Mouse (Mus musculus) midbrain, embryonic 10.5 days (tissue): ENCODE data around the gene Retreg2. TPM values are rescaled to one million over a fixed set of nuclear protein-coding genes. Genes with fewer than 3 reads are reported as not detected.

Experiments
- DNase-seq: peaks from one replicate; pipeline ENCODE4 v3.0.0-alpha.2; 2017; ENCODE audit warnings: low spot score
- H3K27ac ChIP-seq: fragments of 300-500 bp; sonication (generic); replicated peaks from 2 replicates; pipeline ENCODE4 v1.5.1; 2016; ENCODE audit warnings: mild to moderate bottlenecking
- H3K27me3 ChIP-seq: fragments of 300-500 bp; sonication (generic); 2 replicates; pipeline ENCODE4 v1.6.1; 2016; ENCODE audit warnings: low read depth, mild to moderate bottlenecking; ENCODE audit not compliant: poor library complexity, severe bottlenecking
- H3K36me3 ChIP-seq: fragments of 300-500 bp; sonication (generic); 2 replicates; pipeline ENCODE4 v1.6.1; 2016; ENCODE audit warnings: mild to moderate bottlenecking, moderate library complexity
- H3K4me1 ChIP-seq: fragments of 300-500 bp; sonication (generic); 2 replicates; pipeline ENCODE4 v1.6.1; 2016
- H3K4me3 ChIP-seq: fragments of 300-500 bp; sonication (generic); 2 replicates; pipeline ENCODE4 v1.5.1; 2016; ENCODE audit warnings: mild to moderate bottlenecking, moderate library complexity
- H3K9me3 ChIP-seq: fragments of 300-500 bp; sonication (generic); replicated peaks from 2 replicates; pipeline ENCODE4 v1.6.1; 2016; ENCODE audit warnings: mild to moderate bottlenecking
- WGBS: fragments of 180-500 bp; shearing (Covaris S2); methylation state at CpG from one replicate; pipeline ENCODE4 v1.1.7; 2016; 5-methylcytosine and 5-hydroxymethylcytosine counted together
- polyA plus RNA-seq: library from polyadenylated mRNA; unstranded; fragments of >200 nt; fragmentation: Nextera tagmentation; extraction: Ambion mirVana; gene quantifications from 2 replicates; pipeline ENCODE4 v1.2.1, GENCODE M21; 2016

Retreg2 gene
- polyA plus RNA-seq = 44.1 and 55.4 TPM in 2 replicates

GRCm38 (mm10) chr1:75142301-75143261 is at the start of gene Retreg2, which contains the start of gene Cnppd1:
Gene Retreg2, plus strand, starts transcription at chr1:75142778.
Gene Cnppd1, minus strand, starts transcription at chr1:75142711.
- peaks cover 59% of the 10 kb centered on the region for H3K36me3 ChIP-seq
- under 1% methylated on average over 91 of the region's 91 CpGs for WGBS
- peak; percentile 97 for DNase-seq

GRCm38 (mm10) chr1:75122211-75122610 is 20.4 kb upstream of the Retreg2 start:
- H3K36me3 ChIP-seq = no peaks in the 10 kb centered on the region

More at GRCm38 (mm10) chr1:75142301-75143261, at the start of gene Retreg2, which contains the start of gene Cnppd1:
- peak within 1 kb of the TSS; percentile 86 for H3K4me3 ChIP-seq
- H3K27me3 ChIP-seq = no peaks in the 10 kb centered on the region
- no peaks in the 10 kb centered on the region for H3K9me3 ChIP-seq
- H3K27ac ChIP-seq = peak within 1 kb of the TSS; percentile 97
- peaks cover 42% of the 10 kb centered on the region for H3K4me1 ChIP-seq

GRCm38 (mm10) chr1:75124346-75125321 is 17.9 kb upstream of the Retreg2 start, which contains the start of gene Nhej1:
Gene Nhej1, minus strand, starts transcription at chr1:75125200.
- Histone ChIP-seq H3K27me3 (no peaks in the 10 kb centered on the region), H3K36me3 (no peaks in the 10 kb centered on the region), H3K4me1 (peaks cover 16% of the 10 kb centered on the region), H3K27ac (peak within 1 kb of the TSS; percentile 93), H3K9me3 (no peaks in the 10 kb centered on the region), H3K4me3 (peak within 1 kb of the TSS; percentile 68)
- peak; percentile 96 for DNase-seq
- 2% methylated on average over 56 of the region's 56 CpGs for WGBS

More at GRCm38 (mm10) chr1:75122211-75122610, 20.4 kb upstream of the Retreg2 start:
- Histone ChIP-seq H3K27ac (no peak overlapping the region), H3K27me3 (no peaks in the 10 kb centered on the region), H3K4me3 (no peak overlapping the region), H3K4me1 (peaks cover 16% of the 10 kb centered on the region), H3K9me3 (no peaks in the 10 kb centered on the region)
- WGBS = 79% methylated on average over 3 of the region's 3 CpGs
- no peak for DNase-seq

GRCm38 (mm10) chr1:75125418-75125817 is 17.2 kb upstream of the Retreg2 start:
- 44% methylated on average over 5 of the region's 5 CpGs for WGBS
- Histone ChIP-seq H3K36me3 (no peaks in the 10 kb centered on the region), H3K4me1 (peaks cover 16% of the 10 kb centered on the region), H3K9me3 (no peaks in the 10 kb centered on the region), H3K27ac (peak overlapping the region; percentile 93), H3K4me3 (peak overlapping the region; percentile 68), H3K27me3 (no peaks in the 10 kb centered on the region)
- DNase-seq = no peak

GRCm38 (mm10) chr1:75128641-75129040 is 13.9 kb upstream of the Retreg2 start:
- no peak overlapping the region for H3K4me3 ChIP-seq
- peaks cover 5% of the 10 kb centered on the region; the same call in 1 of the 2 replicates for H3K27me3 ChIP-seq
- H3K9me3 ChIP-seq = no peaks in the 10 kb centered on the region
- H3K36me3 ChIP-seq = no peaks in the 10 kb centered on the region
- H3K27ac ChIP-seq = no peak overlapping the region
- DNase-seq = no peak
- WGBS = 84% methylated on average over 3 of the region's 3 CpGs
- peaks cover 16% of the 10 kb centered on the region for H3K4me1 ChIP-seq

- 67% methylated on average over 12 of the region's 12 CpGs for WGBS
- Histone ChIP-seq H3K9me3 (no peaks in the 10 kb centered on the region), H3K4me1 (peaks cover 3% of the 10 kb centered on the region; the same call in 1 of the 2 replicates), H3K27me3 (peaks cover 5% of the 10 kb centered on the region; the same call in 1 of the 2 replicates), H3K4me3 (no peak within 1 kb of the TSS), H3K27ac (no peak within 1 kb of the TSS), H3K36me3 (peaks cover 36% of the 10 kb centered on the region)
- DNase-seq = no peak
These were observed 9.0 kb upstream of the Retreg2 start, which contains the start of gene Slc23a3 for GRCm38 (mm10) chr1:75133421-75134207. Gene Slc23a3, minus strand, starts transcription at chr1:75133890.

GRCm38 (mm10) chr1:75136293-75136692 is 6.3 kb upstream of the Retreg2 start:
- DNase-seq = no peak
- Histone ChIP-seq H3K4me1 (peaks cover 17% of the 10 kb centered on the region), H3K27me3 (peaks cover 5% of the 10 kb centered on the region; the same call in 1 of the 2 replicates), H3K9me3 (no peaks in the 10 kb centered on the region), H3K36me3 (peaks cover 49% of the 10 kb centered on the region), H3K4me3 (no peak overlapping the region), H3K27ac (no peak overlapping the region)
- WGBS = 84% methylated on average over 6 of the region's 6 CpGs

GRCm38 (mm10) chr1:75136730-75137129 is 5.8 kb upstream of the Retreg2 start:
- H3K27ac ChIP-seq = no peak overlapping the region
- no peaks in the 10 kb centered on the region for H3K9me3 ChIP-seq
- H3K4me1 ChIP-seq = peaks cover 21% of the 10 kb centered on the region
- peaks cover 5% of the 10 kb centered on the region; the same call in 1 of the 2 replicates for H3K27me3 ChIP-seq
- peaks cover 49% of the 10 kb centered on the region for H3K36me3 ChIP-seq
- H3K4me3 ChIP-seq = no peak overlapping the region
- 59% methylated on average over 3 of the region's 3 CpGs for WGBS
- DNase-seq = no peak

- Histone ChIP-seq H3K27me3 (no peaks in the 10 kb centered on the region), H3K4me1 (peaks cover 32% of the 10 kb centered on the region), H3K27ac (no peak overlapping the region), H3K36me3 (peaks cover 49% of the 10 kb centered on the region), H3K9me3 (no peaks in the 10 kb centered on the region), H3K4me3 (no peak overlapping the region)
- WGBS = 89% methylated on average over 2 of the region's 2 CpGs
- DNase-seq = no peak
These were observed 4.1 kb upstream of the Retreg2 start for GRCm38 (mm10) chr1:75138448-75138847.

- Histone ChIP-seq H3K9me3 (no peaks in the 10 kb centered on the region), H3K27me3 (no peaks in the 10 kb centered on the region), H3K4me3 (peak overlapping the region; percentile 86), H3K4me1 (peaks cover 46% of the 10 kb centered on the region), H3K36me3 (peaks cover 59% of the 10 kb centered on the region), H3K27ac (peak overlapping the region; percentile 97; the same call in 1 of the 2 replicates)
- 76% methylated on average over 4 of the region's 4 CpGs for WGBS
- no peak for DNase-seq
These were observed 1.9 kb upstream of the Retreg2 start for GRCm38 (mm10) chr1:75140601-75141190.

GRCm38 (mm10) chr1:75141486-75142190 is 940 bp upstream of the Retreg2 start:
- Histone ChIP-seq H3K27ac (peak overlapping the region; percentile 97), H3K36me3 (peaks cover 59% of the 10 kb centered on the region)

More at GRCm38 (mm10) chr1:75141486-75142190, 940 bp upstream of the Retreg2 start:
- no peaks in the 10 kb centered on the region for H3K27me3 ChIP-seq
- H3K4me3 ChIP-seq = peak overlapping the region; percentile 86
- H3K9me3 ChIP-seq = no peaks in the 10 kb centered on the region
- DNase-seq = peak; percentile 56
- under 1% methylated on average over 53 of the region's 53 CpGs for WGBS
- peaks cover 42% of the 10 kb centered on the region for H3K4me1 ChIP-seq
